Mouse (Mus musculus) kidney, adult 9 months (tissue): ENCODE measurements around the gene Slc17a5.

ENCODE experiments used
- DNase-seq: peaks from one replicate; pipeline ENCODE4 v3.0.0; 2022

Gene Slc17a5

DNA sequence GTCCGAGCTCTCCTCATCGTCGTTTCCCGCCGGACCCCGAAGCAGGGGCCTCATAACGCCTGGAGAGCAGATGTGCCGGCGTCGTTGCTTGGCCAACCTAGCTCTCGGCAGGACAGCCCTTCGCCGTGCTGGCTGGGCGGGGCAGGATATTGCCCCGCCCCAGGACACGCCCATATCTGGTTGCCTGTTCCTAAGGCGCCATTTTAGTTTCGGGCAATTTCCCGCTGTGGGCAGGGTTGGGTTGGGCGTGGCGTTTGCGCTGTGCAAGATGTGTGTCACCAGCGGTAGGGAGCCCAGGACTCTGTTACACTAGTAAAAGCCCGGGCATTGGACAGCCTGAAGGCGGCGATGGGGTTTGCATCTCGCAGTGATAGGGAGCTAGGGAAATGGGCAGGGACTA, at the start of gene Slc17a5:
Slc17a5 (minus strand) TSS at position 128 of the 400 bp plus-strand sequence.
- peak; percentile 95 for DNase-seq

DNA sequence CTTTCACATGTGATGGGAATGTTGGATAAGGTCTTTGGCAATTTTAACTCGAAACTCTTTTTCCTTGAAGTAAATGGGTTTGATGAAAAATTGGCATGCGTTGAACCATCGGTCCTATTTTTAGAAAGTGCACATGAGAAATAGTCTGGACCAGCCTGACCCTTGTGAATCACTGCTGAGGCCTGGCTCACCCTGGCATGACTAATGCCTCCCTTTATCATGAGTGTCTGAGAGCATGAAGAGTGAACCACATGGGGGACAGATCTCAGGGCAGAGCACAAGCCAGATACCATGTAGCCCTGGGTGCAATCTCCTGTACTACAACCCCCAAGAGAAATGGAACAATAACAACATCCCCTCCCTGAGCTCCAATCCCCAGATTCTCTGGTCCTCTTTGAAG, 46.1 kb upstream of the Slc17a5 start:
- no peak for DNase-seq

DNA sequence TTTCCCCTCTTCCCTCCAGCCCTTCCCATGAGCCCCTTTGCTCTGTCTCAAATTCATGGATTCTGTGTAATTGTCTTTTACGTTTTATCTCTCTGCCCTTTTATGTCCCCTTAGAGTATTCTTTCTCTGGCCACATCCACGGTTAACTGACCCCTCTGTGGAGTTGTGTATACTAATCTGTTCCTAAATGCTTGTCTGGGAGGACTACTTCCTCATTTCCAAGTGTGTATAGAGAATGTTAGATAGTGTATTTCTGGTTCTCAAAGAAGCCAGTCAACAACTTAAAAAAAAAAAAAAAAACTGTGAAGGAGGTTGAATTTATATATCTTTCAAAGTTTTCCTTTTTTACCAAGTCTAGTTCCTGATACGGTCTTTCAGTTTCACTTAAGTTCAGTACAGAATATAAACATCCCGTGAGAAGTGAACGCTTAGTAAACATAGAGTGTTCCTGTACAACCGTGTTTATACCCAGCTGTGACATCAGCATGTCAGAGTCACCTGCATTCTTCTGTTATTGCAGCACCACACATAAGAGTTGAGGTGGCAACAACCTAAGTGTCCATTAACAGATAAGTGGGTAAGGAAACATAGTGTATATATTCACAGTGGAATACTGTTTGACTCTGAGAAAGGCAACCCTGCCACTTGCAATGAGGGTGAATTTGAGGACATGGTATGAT, 44.1 kb upstream of the Slc17a5 start:
- DNase-seq = no peak

DNA sequence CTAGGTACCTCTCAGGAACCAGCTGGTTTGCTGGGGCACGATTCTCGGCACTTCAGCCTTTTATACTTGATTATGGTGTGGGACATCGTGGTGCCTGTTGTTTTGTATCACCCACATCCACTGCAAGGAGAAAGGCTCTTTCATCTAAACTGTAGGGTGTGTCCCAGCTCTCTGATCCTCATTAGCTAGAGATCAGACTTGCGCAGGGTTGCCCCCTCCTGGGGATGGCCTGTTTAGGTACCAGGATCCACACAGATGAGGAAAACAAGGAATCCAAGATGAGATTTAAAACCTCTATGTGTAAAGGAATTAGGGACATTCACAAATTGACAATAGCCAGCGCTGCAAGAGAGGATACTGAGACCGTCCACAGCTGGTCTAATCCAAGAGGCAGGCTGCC, 42.1 kb upstream of the Slc17a5 start:
- no peak for DNase-seq

DNA sequence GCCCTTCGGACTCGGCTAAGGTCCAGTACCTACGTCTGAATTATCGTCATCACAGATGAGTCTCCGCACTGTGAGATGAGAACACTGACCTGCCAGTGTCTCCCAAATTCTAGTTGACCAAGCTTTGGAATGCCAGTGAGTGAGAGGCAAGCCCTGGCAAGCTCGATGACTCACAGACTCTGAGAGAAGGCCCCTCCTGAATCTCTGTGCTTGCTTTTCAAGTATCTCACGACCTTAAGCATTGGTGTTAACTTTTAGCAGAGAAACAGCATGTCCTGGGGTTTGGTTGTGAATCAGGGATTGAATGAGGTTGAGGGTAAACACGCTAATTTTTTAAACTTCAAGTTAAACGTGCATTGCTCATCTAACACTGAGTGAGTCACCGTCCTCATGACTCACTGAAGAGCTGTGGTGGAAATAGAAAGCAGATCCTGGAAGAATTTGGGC, 35.5 kb upstream of the Slc17a5 start:
- DNase-seq = no peak

DNA sequence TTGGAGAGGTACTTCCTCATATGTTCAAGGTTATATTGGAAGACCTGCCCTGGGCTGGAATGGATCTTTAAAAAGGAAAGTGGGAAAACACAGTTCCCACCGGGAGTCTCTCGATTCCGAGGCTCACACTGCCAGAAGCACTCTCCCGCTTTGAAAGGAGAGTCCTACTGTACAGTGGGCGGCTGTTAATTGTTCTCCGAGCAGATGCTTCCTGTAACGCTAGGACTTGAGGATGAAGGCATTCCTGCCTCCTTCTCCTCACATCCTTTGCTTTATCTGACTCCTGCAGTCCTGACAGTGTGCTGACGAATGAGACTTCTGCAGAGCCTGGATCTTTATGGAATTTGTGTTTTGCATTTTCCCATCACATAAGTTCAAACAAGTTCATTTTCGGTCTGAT, 31.4 kb upstream of the Slc17a5 start:
- DNase-seq = no peak

DNA sequence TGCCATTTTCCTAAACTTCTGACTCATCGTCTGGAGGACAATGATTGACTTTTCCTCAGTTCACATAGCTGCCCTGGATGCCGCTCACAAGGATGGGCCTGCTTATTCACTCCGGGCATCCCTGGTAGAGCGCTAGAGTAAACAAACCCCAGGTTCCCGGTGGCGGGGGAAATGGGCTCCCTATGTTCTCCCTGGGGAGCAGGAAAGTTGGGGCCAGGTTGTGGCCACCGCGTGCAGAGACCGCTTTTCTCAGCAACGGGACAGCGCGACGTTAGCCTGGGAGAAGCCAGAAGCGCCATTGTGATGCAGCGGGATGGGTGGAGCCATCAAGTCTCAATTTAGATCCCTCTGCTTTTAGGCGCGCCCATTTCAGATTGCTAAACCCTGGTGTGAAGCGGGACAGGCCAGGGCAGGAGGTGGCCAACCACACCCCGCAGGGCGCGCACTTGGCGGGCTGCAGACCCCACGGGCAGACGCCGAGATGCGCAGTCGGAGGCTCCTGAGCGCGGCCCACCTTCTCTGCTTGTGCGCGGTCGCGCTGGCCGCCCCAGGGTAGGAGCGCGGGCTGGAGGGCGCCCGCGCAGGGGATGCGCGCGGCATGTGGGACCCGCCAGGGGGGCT, 27.7 kb upstream of the Slc17a5 start, which contains the start of gene Cd109:
Cd109 (plus strand) TSS at position 146 of the 621 bp plus-strand sequence.
- DNase-seq = no peak

DNA sequence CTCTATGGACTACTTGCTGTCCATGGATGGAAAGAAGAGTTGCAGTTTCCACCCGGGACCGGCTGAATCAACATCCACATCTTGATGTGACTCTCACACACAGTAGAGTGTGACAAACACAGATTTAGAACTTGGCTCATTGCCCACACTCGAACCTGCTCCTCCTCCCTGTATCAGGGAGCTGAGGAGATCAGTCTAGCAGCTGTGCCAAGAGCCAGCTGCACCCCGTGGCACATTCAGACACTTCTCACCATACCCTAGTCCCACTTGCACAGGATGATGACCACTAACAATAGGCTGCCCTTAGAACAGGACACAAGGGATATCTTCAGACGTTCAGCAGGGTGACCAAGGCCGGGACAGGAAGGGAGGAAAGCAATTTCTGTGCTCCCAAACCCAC, 26.4 kb upstream of the Slc17a5 start:
- DNase-seq = no peak

DNA sequence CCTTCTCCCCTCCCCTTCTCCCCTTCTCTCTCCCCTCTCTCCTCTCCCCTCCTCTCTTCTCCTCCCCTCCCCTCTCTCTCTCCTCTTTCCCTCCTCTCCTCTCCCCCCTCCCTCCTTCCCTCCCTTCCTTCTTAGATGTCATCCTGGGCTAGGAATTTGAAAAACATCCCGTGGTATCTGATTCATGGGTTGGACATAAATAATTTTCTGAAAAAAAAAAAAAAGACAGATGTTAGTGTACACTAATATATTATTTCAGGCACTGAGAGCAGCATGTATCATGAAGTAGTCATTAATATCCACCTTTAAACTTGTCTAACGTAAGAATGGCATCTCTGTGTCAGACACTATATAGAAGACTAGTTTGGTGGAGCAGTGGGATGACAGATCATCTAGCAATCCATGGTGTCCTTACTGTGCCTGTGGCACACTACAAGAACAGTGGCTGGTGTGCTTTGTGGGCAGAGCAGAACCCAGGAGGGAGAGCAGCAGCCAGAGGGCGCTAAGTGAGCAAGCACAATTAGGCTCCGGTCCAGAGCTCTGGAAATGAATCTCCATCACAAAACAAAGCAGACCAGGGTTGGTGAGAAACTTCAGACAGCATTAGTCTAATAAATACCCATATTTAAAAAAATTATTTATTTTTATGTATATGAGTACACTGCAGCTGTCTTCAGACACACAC, 13.3 kb upstream of the Slc17a5 start:
- no peak for DNase-seq

DNA sequence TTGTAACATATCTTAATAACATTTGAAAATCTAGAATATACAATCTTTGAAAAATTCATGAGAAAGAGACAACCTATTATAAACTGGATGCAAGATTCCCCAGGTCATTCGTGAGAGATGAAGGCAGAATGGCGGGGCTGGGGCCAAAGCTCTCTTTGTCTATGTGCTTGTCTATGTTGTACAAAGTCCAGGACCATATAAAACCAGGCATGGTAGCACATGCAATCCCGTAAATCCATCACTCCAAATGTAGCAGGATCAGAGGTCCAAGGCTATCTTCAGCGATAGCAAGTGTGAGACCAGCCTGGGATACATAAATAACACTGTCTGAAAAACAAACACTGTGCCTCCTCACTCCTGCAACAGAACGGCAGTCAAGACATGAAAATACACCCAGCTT, 12.1 kb upstream of the Slc17a5 start:
- DNase-seq = no peak

DNA sequence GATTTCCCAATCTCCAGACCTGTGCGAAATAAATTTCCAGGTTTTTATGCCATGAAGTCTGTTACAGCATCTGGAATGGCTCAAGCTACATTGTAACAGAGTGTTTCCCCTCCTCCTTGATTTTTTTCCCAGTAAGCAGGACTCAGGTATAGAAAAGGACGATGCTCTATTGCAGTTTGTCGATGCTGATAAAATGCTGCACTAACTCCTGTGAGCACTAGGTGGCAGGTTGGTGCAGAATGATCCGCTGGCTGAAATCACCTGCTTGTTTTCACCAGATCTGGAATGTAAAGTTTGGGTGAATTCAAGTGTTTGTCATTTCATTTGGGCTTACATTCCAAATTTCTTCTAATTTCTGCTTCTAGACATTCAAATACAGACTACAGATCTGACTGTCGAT, 9.0 kb upstream of the Slc17a5 start:
- peak; percentile 44 for DNase-seq

DNA sequence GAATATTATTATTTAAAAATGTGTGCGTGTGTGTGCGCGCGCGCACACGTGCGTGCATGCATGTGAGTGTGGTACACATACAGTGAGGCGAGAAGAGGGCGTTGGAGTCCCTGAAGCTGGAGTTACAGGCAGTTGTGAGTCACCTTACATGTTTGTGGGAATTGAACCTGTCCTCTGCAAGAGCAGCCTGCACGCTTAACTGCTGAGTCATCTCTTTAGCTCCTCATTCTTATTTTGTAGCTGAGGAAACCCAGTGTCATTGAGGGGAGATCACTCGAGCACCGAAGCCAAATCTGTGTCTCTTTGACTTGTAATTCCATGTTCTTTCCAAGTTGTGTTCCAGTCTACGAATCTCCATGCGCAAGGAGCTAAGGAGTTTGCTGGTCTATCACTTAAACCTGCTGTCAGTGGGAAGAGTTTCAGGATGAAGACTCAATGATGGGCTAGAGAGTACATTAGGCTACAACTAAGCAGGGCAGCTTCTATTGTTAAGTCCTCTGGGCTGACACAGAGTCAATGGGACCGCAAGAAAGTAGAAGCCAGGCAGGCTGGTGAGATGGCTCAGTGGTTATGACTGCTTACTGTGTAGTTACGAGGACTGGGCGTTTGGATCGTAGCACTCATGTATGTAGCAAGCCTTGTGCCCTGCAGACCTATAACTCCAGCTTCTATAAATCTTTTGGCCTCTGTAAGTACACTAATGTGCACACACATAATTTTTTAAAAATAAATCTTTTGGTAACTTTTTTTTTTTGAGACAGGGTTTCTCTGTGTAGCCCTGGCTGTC, 8.1 kb upstream of the Slc17a5 start:
- no peak for DNase-seq

DNA sequence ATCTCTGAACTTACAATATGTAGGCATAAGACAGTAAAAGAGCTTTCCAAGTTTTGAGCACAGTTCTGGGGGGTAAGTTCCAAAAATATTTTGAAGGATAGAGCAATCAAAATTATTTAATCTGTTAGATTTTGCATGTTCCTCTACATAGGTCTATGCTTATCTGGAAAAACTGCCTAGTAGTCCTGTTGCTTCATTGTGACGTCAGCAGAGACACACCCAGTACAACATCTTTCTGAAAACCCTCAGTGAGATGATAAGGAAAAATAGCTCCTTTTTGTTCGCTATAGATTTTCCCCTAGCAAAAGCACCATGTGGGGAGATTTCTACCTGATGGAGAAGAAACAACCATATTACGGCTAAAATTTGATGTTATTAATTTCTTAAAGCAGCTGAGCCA, 7.4 kb upstream of the Slc17a5 start:
- no peak for DNase-seq

DNA sequence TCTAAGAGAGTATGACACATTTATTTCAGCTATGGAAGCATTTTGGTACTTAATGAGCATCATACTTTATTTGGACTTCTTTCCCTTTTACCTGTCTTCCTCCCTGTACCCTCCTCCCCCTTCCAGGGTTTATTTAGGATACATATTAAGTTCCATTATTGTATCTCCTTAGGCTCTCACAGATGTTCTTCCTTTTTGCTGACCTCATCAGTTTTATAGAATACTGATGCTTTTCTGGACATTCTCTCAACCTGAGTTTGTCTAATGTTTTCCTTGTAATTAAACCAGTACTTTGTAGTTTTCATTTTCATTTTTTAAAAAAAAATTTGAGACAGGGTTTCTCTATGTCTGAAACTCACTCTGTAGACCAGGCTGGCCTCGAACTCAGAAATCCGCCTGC, 2.6 kb upstream of the Slc17a5 start:
- DNase-seq = no peak

DNA sequence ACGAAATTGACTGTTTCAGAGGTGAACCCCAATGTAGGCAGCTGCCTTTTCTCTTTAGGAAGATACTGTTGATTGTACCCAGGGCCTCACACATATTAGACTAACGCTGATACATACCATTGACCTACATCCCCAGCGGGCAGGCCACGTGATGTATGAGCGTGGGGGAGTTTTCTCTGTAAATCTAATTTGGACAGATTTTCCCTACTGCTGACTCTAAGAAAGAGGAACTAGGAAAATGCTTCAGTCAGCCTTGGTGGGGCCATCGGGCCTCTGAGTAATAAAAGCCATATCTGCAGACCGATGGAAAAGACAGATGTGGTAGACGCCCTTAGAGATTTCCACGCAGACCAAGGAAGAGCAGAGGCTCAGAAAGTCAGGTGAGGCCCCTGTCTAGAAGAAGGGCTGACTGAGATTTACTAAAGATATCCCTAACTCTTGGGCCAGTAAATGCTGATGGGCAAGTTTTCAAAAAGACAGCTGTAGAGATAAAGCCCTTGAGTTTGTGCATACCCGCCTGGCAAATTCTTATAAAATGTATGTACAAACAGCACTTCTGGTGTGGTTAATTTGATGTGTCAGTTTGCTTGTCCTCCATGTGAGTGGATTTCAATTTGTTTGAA, 681 bp upstream of the Slc17a5 start:
- peak; percentile 10 for DNase-seq

DNA sequence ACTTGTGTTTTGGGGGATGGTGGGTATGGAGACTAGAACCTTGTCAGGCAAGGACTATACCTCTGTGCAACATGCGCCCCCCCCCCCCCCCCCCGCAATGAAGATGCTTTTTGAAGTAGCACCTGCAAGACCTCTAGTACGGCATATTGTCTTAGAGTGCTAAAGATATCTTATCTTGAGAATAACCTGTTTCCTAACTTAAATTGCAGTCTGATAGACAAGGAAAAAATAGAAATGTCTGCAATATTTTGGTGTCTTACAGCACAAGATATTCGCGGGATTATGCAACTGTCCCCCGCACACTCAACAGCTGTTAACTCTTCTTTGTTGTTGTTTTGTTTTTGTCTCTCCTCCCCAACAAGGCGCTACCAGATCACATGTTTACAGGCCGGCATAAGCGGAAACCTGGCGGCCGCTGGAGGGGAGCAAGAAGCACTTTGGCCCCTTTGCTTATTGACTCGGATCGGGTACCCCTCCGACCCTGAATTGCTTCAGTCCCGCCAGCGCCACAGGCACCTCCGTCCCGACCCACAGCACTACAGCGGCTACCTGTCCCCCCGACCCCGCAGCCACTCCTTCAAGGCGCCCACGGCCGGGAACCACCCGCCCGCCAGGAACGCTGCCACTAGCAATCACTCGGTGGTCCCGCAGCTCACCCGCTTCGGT, 490 bp downstream of the Slc17a5 start:
- DNase-seq = peak; percentile 43

DNA sequence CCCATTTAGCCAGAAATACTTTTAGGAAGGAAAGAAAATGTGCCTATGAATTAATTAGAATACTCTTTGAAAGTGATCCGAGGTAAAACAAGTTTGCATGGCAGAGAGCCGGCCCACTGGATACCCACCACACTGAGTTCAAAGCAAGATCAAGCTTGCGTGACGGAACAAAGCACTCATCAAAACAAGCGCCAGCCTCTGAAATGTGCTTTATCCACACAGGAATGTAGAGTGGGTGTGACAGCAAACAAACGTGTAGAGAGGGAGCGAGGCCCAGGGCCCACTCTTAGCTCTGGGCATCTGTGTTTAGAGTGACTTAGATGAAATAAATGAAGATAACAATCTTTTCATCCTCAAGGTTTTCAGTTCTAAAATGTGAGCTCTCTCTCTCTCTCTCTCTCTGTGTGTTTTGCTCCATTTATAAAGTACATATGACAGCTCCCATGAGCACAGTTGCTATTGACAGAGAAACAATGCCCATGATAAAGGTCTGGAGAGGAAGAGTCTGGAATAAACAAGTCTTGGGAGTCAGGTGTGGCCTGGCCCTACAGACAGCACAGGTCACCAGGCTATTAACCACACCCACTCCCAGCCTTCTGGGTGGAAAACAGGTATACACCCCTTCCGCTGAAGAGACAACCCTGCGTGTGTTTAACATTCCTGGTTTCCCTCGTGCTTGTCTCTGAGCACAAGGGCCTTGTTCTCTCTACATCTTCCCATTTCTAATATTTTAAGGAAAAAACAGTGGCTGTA, 8.0 kb downstream of the Slc17a5 start:
- no peak for DNase-seq

DNA sequence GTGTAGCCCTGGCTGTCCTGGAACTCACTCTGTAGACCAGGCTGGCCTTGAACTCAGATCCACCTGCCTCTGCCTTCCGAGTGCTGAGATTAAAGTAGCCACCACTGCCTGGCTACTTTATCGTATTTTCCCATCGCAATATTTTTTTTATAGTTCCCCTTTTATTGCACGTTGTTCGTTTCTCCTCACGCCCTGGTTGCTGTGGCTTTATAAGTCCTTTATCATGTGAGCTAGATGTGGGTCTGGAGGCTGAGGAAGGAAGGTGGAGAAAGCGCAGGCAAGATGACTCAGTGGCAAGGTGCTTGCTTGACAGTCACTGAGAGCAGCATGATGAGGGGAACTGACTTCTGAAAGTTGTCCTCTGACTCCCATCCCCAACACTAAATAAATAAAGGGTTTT, 9.0 kb downstream of the Slc17a5 start:
- no peak for DNase-seq

DNA sequence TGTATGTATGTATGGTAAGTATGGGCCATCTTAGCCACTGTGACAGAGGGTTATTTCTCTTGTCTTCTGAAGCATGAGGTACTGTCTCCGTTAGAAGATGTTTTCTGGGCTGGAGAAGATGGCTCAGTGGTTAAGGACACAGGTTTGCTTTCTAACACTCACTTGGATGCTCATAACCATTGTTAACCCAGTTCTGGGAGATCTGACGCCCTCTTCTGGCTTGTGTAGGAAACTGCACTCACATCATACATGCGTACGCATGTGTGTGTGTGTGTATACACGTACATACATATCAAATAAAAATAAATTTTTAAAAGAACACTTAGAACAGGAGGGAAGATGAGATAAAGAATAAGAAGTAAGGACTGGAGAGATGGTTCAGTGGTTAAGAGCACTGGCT, 11.4 kb downstream of the Slc17a5 start:
- DNase-seq = no peak

DNA sequence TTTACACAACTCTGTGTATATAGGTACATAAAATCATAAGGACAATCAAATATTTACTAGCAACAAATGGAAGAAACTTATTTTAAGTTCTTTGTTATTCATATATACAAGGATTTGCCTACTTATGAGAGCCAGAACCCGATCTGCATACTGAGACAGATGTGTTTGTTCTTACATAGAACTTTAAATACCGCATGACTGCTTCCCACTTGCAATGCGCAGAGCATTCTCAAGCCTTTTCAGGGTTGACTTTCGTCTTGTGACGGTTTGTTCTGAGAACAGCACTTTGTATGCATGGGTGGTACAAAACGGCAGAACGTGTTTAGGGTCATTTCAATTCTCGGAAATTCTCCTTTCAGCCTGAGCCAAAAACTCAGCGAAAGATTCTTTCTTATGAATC, 17.9 kb downstream of the Slc17a5 start:
- DNase-seq = no peak

DNA sequence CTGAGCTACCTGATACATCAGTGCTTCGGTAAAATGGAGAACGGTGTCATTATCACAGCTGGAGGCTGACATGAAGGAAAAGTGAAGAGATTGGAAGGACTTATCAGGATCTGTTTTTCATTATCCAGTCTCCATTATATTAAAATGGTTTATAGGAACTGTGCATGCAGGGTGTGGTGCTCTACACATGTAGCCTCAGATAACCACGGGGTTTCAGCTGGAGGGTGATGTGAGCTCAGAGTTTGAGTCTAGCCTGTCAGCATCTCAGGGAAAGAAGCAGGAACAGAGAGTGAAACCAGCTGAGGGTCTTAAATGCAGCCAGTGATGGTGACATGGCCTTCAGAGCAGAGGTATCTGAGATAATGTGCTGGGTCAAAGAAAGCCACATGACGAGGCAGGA, 28.4 kb downstream of the Slc17a5 start:
- DNase-seq = no peak
